Mouse (Mus musculus): Measurements from ENCODE around the gene Fkbp1a. TPM values are rescaled to one million over a fixed set of nuclear protein-coding genes. Genes with fewer than 3 reads are reported as not detected.

Fkbp1a gene
- total RNA-seq, 1 experiment from 2014 or later, result 12.9 TPM

GRCm38 (mm10) chr2:151543063-151543895, 996 bp downstream of the Fkbp1a start:
- ATAC-seq (ENCODE audit: extremely low read depth, insufficient number of reproducible peaks, low FRiP score, poor library complexity, severe bottlenecking), result no peak

GRCm38 (mm10) chr2:151544673-151545072, 2.4 kb downstream of the Fkbp1a start:
- ATAC-seq (ENCODE audit: extremely low read depth, insufficient number of reproducible peaks, low FRiP score, poor library complexity, severe bottlenecking), result no peak

GRCm38 (mm10) chr2:151546571-151546970, 4.3 kb downstream of the Fkbp1a start:
- ATAC-seq (ENCODE audit: extremely low read depth, insufficient number of reproducible peaks, low FRiP score, poor library complexity, severe bottlenecking), result no peak

- ATAC-seq (ENCODE audit: extremely low read depth, insufficient number of reproducible peaks, low FRiP score, poor library complexity, severe bottlenecking), result no peak
These were observed 7.4 kb downstream of the Fkbp1a start for GRCm38 (mm10) chr2:151549615-151550121.

- no peak for ATAC-seq (ENCODE audit: extremely low read depth, insufficient number of reproducible peaks, low FRiP score, poor library complexity, severe bottlenecking)
These were observed 20.9 kb downstream of the Fkbp1a start for GRCm38 (mm10) chr2:151562930-151563921.

- ATAC-seq (ENCODE audit: extremely low read depth, insufficient number of reproducible peaks, low FRiP score, poor library complexity, severe bottlenecking), result no peak
These were observed 21.7 kb downstream of the Fkbp1a start for GRCm38 (mm10) chr2:151564006-151564405.

GRCm38 (mm10) chr2:151564986-151565385, 22.7 kb downstream of the Fkbp1a start:
- ATAC-seq (ENCODE audit: extremely low read depth, insufficient number of reproducible peaks, low FRiP score, poor library complexity, severe bottlenecking), result no peak

GRCm38 (mm10) chr2:151566856-151567255, 24.6 kb downstream of the Fkbp1a start:
- ATAC-seq (ENCODE audit: extremely low read depth, insufficient number of reproducible peaks, low FRiP score, poor library complexity, severe bottlenecking), result no peak

GRCm38 (mm10) chr2:151569452-151569851, 27.2 kb downstream of the Fkbp1a start:
- ATAC-seq (ENCODE audit: extremely low read depth, insufficient number of reproducible peaks, low FRiP score, poor library complexity, severe bottlenecking), result no peak

GRCm38 (mm10) chr2:151571873-151572700, 29.8 kb downstream of the Fkbp1a start, which contains the start of gene Sdcbp2:
Sdcbp2 (plus strand) TSS chr2:151572622.
- no peak for ATAC-seq (ENCODE audit: extremely low read depth, insufficient number of reproducible peaks, low FRiP score, poor library complexity, severe bottlenecking)

GRCm38 (mm10) chr2:151573667-151574066, 31.4 kb downstream of the Fkbp1a start:
- no peak for ATAC-seq (ENCODE audit: extremely low read depth, insufficient number of reproducible peaks, low FRiP score, poor library complexity, severe bottlenecking)

GRCm38 (mm10) chr2:151574607-151575006, 32.3 kb downstream of the Fkbp1a start:
- ATAC-seq (ENCODE audit: extremely low read depth, insufficient number of reproducible peaks, low FRiP score, poor library complexity, severe bottlenecking), result no peak

GRCm38 (mm10) chr2:151575119-151575698, 32.9 kb downstream of the Fkbp1a start:
- ATAC-seq (ENCODE audit: extremely low read depth, insufficient number of reproducible peaks, low FRiP score, poor library complexity, severe bottlenecking), result no peak; the same call in 1 of the 2 replicates

- peak; percentile 25; the same call in 1 of the 2 replicates for ATAC-seq (ENCODE audit: extremely low read depth, insufficient number of reproducible peaks, low FRiP score, poor library complexity, severe bottlenecking)
These were observed 33.6 kb downstream of the Fkbp1a start for GRCm38 (mm10) chr2:151575699-151576389.

- no peak for ATAC-seq (ENCODE audit: extremely low read depth, insufficient number of reproducible peaks, low FRiP score, poor library complexity, severe bottlenecking)
These were observed 36.9 kb downstream of the Fkbp1a start for GRCm38 (mm10) chr2:151579183-151579582.

GRCm38 (mm10) chr2:151580945-151581344, 38.7 kb downstream of the Fkbp1a start:
- no peak for ATAC-seq (ENCODE audit: extremely low read depth, insufficient number of reproducible peaks, low FRiP score, poor library complexity, severe bottlenecking)

GRCm38 (mm10) chr2:151585934-151586333, 43.7 kb downstream of the Fkbp1a start:
- ATAC-seq (ENCODE audit: extremely low read depth, insufficient number of reproducible peaks, low FRiP score, poor library complexity, severe bottlenecking), result no peak

GRCm38 (mm10) chr2:151586807-151587206, 44.5 kb downstream of the Fkbp1a start:
- no peak for ATAC-seq (ENCODE audit: extremely low read depth, insufficient number of reproducible peaks, low FRiP score, poor library complexity, severe bottlenecking)
